In the genomic region with DNA sequence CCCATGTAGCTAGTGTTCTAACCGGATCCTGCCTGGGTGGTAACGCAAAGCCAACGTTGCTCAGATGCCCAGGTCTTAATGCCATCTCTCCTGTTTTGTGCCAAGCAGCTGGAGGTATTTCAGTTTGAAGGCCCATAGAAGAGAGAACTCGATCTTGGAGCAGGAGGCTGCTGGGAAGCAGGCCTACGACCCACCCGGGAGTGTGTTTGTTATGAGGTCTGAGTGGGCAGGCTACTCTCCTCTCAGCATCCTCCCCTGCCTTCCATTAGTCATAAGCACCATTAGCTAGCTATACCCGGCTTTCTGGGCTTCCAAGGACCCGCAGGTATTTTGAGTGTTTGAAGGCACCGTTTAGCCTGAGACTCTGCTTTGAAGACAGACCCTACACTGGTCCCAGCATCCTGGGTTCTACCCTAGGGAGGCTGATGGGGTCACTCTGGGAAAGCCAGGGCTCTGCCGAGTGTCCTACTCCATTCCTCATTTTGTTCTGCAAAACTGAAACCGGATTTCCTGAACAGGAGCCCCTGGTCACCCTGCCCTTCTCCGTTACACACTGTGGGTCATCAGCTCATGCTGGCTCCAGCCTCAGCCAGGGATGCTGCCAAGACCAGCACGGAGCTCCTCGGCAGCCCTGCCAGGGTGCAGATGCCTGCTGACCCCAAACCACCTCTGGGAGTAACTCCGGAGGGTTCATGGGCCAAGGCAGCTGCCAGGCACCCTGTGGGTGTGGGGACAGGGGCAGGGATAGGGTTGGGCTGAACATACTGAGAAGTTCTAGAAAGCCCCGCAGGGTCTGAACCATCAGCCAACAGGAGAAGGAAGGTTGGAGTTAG, we compare ENCODE assay signal across 7 mouse cellular contexts. TPM values are rescaled to one million over a fixed set of nuclear protein-coding genes. Genes with fewer than 3 reads are reported as not detected.
A peak's percentile ranks its signal among the peaks of the same experiment; 100 is the strongest.
DNase-seq lines count a peak whose midpoint lies in the region; ATAC-seq and TF ChIP-seq lines count a peak whose summit lies in the region.

No protein-coding gene starts in this region.

- ATAC-seq in hindbrain, postnatal 0 days = no peak
- no peak for ATAC-seq in stomach, embryonic 16.5 days (ENCODE audit: insufficient read depth, low FRiP score)
- ATAC-seq in monocyte, adult 5-6 weeks (replicated peaks; ENCODE audit: insufficient number of reproducible peaks, low FRiP score, low TSS enrichment, poor library complexity, severe bottlenecking) = no peak

- no peak for TF ChIP-seq CTCF in hindbrain, postnatal 0 days (IDR thresholded peaks at IDR 0.05; ENCODE audit: low read depth)

- no peaks in the 10 kb centered on the region for H3K27me3 ChIP-seq in hindbrain, postnatal 0 days (ENCODE audit: insufficient read depth, low read length)
- no peaks in the 10 kb centered on the region for H3K27me3 ChIP-seq in stomach, embryonic 16.5 days (ENCODE audit: control insufficient read depth, insufficient read depth, low read length)

- H3K4me3 ChIP-seq in hindbrain, postnatal 0 days (ENCODE audit: low read length) = no peak overlapping the region
- H3K4me3 ChIP-seq in stomach, embryonic 16.5 days (replicated peaks; ENCODE audit: low read length) = no peak overlapping the region

- H3K27ac ChIP-seq in hindbrain, postnatal 0 days = peak overlapping the region; percentile 99
- H3K27ac ChIP-seq in stomach, embryonic 16.5 days (ENCODE audit: low read length) = no peak overlapping the region

- no peaks in the 10 kb centered on the region for H3K9me3 ChIP-seq in hindbrain, postnatal 0 days (ENCODE audit: low read length)
- no peaks in the 10 kb centered on the region for H3K9me3 ChIP-seq in stomach, embryonic 16.5 days (replicated peaks; ENCODE audit: control insufficient read depth, low read length)

- H3K4me2 ChIP-seq in hindbrain, postnatal 0 days (ENCODE audit: low read depth, low read length) = peak overlapping the region; percentile 82
- H3K4me2 ChIP-seq in stomach, embryonic 16.5 days (ENCODE audit: low read depth, low read length) = peak overlapping the region; percentile 99

- 40% methylated on average over 16 of the region's 16 CpGs for WGBS in hindbrain, postnatal 0 days
- 62% methylated on average over 16 of the region's 16 CpGs for WGBS in stomach, embryonic 16.5 days

- H3K9ac ChIP-seq in hindbrain, postnatal 0 days (replicated peaks; ENCODE audit: low read length) = peak overlapping the region; percentile 74
- H3K9ac ChIP-seq in stomach, embryonic 16.5 days (ENCODE audit: low read length) = no peak overlapping the region

- DNase-seq in right cerebral cortex, postnatal 25 days = peak; percentile 43
- no peak for DNase-seq in right cerebral cortex, postnatal 36 days (ENCODE audit: low spot score in 2 of 2)
- DNase-seq in gastrocnemius, postnatal 25 days = peak; percentile 89
- DNase-seq in hindbrain, postnatal 0 days (ENCODE audit: low spot score) = no peak
- DNase-seq in right cerebral cortex, postnatal 4 days = no peak

- H3K36me3 ChIP-seq in hindbrain, postnatal 0 days (ENCODE audit: insufficient read depth, low read length) = peaks cover 4% of the 10 kb centered on the region; the same call in 1 of the 2 replicates
- H3K36me3 ChIP-seq in stomach, embryonic 16.5 days (ENCODE audit: control insufficient read depth, insufficient read depth, low read length) = no peaks in the 10 kb centered on the region

- peaks cover 24% of the 10 kb centered on the region for H3K4me1 ChIP-seq in hindbrain, postnatal 0 days (ENCODE audit: insufficient read depth, low read length)
- peaks cover 11% of the 10 kb centered on the region; the same call in 1 of the 2 replicates for H3K4me1 ChIP-seq in stomach, embryonic 16.5 days (ENCODE audit: control insufficient read depth, insufficient read depth, low read length)

RNA-seq across cellular contexts. Expression of a gene that starts 40.6 kb away (rescaled TPM):
- total RNA-seq in gastrocnemius, postnatal 25 days (2021) = not detected
- total RNA-seq in hindbrain, postnatal 0 days (2014; rRNA removed) = not detected in 2 replicates
- not detected in 2 replicates for polyA plus RNA-seq in hindbrain, postnatal 0 days (2015; fragmentation: Nextera tagmentation; extraction: Ambion mirVana)
- not detected in 2 replicates for polyA plus RNA-seq in stomach, embryonic 16.5 days (2015; fragmentation: Nextera tagmentation; extraction: Ambion mirVana)
- total RNA-seq in monocyte, adult 5-6 weeks (2017) = not detected in 3 replicates

Comparison
In these comparisons a context has a peak if more than half of its experiments do, and no peak if none do; other contexts are left out.
1. DNase-seq: peak in right cerebral cortex, postnatal 25 days (single experiment) and gastrocnemius, postnatal 25 days (single experiment); none in right cerebral cortex, postnatal 36 days (0 of 2), hindbrain, postnatal 0 days (single experiment) and right cerebral cortex, postnatal 4 days (single experiment).